Mouse (Mus musculus) liver, embryonic 15.5 days (tissue): ENCODE measurements at regions not wholly inside any gene's neighbourhood (a gene's known extent, or its start where the extent isn't known, plus 50 kb on each side); places are given as distances from the start of the nearest gene placed in this dataset.

Experiments used
- ATAC-seq: fragments of 200-750 bp; cut with Nextera tagmentation; 2 replicates; pipeline ENCODE4 v1.8.0; 2017; ENCODE audit warnings: moderate number of reproducible peaks, mild to moderate bottlenecking, moderate library complexity; ENCODE audit not compliant: insufficient read depth
- H3K27ac ChIP-seq: fragments of 300-500 bp; sonication (generic); replicated peaks from 2 replicates; pipeline ENCODE4 v1.5.1; 2015; ENCODE audit warnings: mild to moderate bottlenecking, inconsistent platforms
- H3K27me3 ChIP-seq: fragments of 300-500 bp; sonication (generic); 2 replicates; pipeline ENCODE4 v1.6.1; 2015; ENCODE audit warnings: mild to moderate bottlenecking, inconsistent platforms
- H3K36me3 ChIP-seq: fragments of 300-500 bp; sonication (generic); replicated peaks from 2 replicates; pipeline ENCODE4 v1.6.1; 2015; ENCODE audit warnings: moderate library complexity, mild to moderate bottlenecking, inconsistent platforms
- H3K4me1 ChIP-seq: fragments of 300-500 bp; sonication (generic); replicated peaks from 2 replicates; pipeline ENCODE4 v1.6.1; 2015; ENCODE audit warnings: inconsistent platforms
- H3K4me2 ChIP-seq: fragments of 300-500 bp; sonication (generic); 2 replicates; pipeline ENCODE4 v1.6.1; 2015; ENCODE audit warnings: moderate library complexity, mild to moderate bottlenecking, inconsistent platforms
- H3K4me3 ChIP-seq: fragments of 300-500 bp; sonication (generic); replicated peaks from 2 replicates; pipeline ENCODE4 v1.5.1; 2015; ENCODE audit warnings: mild to moderate bottlenecking, inconsistent platforms
- H3K9ac ChIP-seq: fragments of 300-500 bp; sonication (generic); 2 replicates; pipeline ENCODE4 v1.6.1; 2015; ENCODE audit warnings: moderate library complexity, mild to moderate bottlenecking, inconsistent platforms
- H3K9me3 ChIP-seq: fragments of 300-500 bp; sonication (generic); replicated peaks from 2 replicates; pipeline ENCODE4 v1.6.1; 2016; ENCODE audit warnings: inconsistent platforms
- WGBS: fragments of 180-500 bp; shearing (Covaris S2); methylation state at CpG from one replicate; pipeline ENCODE4 v1.1.7; 2015; ENCODE audit warnings: mixed read lengths; ENCODE audit not compliant: insufficient replicate concordance; 5-methylcytosine and 5-hydroxymethylcytosine counted together

DNA sequence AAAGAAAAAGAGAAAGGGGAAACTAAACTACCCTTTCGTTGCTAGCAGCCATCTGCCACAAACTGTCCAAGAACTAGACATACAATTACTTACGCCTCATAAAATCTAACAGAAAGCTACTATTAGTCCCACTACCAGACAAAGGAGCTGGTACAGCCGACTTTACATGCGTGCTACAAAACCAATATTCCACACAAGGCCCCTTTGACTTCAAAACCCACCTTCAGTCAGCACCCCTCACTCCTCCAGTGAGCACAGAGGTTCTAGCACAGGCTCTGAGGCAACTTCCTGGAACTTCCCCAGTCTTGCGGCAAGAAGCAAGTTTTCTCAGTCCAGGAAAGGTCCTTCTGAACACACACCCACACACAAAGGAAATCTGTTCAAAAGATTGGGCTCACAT lies 51.6 kb upstream of the Zfp462 start:
- Histone ChIP-seq H3K36me3 (no peaks in the 10 kb centered on the region), H3K4me1 (no peaks in the 10 kb centered on the region), H3K9ac (no peak overlapping the region), H3K4me2 (no peak overlapping the region), H3K4me3 (no peak overlapping the region), H3K9me3 (no peaks in the 10 kb centered on the region), H3K27ac (no peak overlapping the region), H3K27me3 (no peaks in the 10 kb centered on the region)
- 47% methylated on average over 5 of the region's 5 CpGs for WGBS
- ATAC-seq: no peak
